Mouse (Mus musculus) left cerebral cortex, adult 11 months (tissue): ENCODE results near the gene Vkorc1.

Experiments used
- DNase-seq: peaks from one replicate; pipeline ENCODE4 v3.0.0; 2022; ENCODE audit warnings: low spot score

The Vkorc1 gene

GRCm38 (mm10) chr7:127876467-127877348 lies 18.7 kb downstream of the Vkorc1 start, which contains the start of gene Zfp668:
TSS of gene Zfp668 (minus strand) at chr7:127876828.
- peak; percentile 83 for DNase-seq

GRCm38 (mm10) chr7:127876041-127876466 lies 19.4 kb downstream of the Vkorc1 start, which contains the start of gene Zfp646:
TSS of gene Zfp646 (plus strand) at chr7:127876221.
- peak; percentile 53 for DNase-seq

GRCm38 (mm10) chr7:127875627-127876001 lies 19.8 kb downstream of the Vkorc1 start:
- peak; percentile 89 for DNase-seq

GRCm38 (mm10) chr7:127874812-127875626 lies 20.4 kb downstream of the Vkorc1 start:
- no peak for DNase-seq

GRCm38 (mm10) chr7:127870136-127870821 lies 25.1 kb downstream of the Vkorc1 start:
- no peak for DNase-seq

GRCm38 (mm10) chr7:127869149-127869810 lies 26.1 kb downstream of the Vkorc1 start:
- no peak for DNase-seq

GRCm38 (mm10) chr7:127867641-127868040 lies 27.8 kb downstream of the Vkorc1 start:
- DNase-seq = no peak

GRCm38 (mm10) chr7:127866434-127866833 lies 29.0 kb downstream of the Vkorc1 start:
- DNase-seq = no peak

GRCm38 (mm10) chr7:127858258-127858657 lies 37.2 kb downstream of the Vkorc1 start:
- DNase-seq = no peak

GRCm38 (mm10) chr7:127850906-127851305 lies 44.5 kb downstream of the Vkorc1 start:
- no peak for DNase-seq

GRCm38 (mm10) chr7:127849973-127850875 lies 45.2 kb downstream of the Vkorc1 start:
- no peak for DNase-seq
